Mouse (Mus musculus) left cerebral cortex, postnatal 25 days (tissue): ENCODE results near the gene Abca4. TPM values are rescaled to one million over a fixed set of nuclear protein-coding genes. Genes with fewer than 3 reads are reported as not detected.

Source experiments
- DNase-seq, 2 experiments: peaks; one replicate each; pipeline ENCODE4 v3.0.0; 2022; ENCODE audit warnings: low spot score in 2 of 2, mixed read lengths in 1 of 2
- intact Hi-C: fragments of 180-260 bp; cut with DNase I; formaldehyde crosslinking; loops from one replicate; pipeline ENCODE4 v1.15.1; 2025
- total RNA-seq, 2 experiments: library from RNA; stranded (reverse); gene quantifications; 2 replicates each; pipeline ENCODE4 v1.2.3; 2021

Abca4 gene
- total RNA-seq, 2 experiments from 2014 or later, result 2.8 to 3.4 TPM

DNA sequence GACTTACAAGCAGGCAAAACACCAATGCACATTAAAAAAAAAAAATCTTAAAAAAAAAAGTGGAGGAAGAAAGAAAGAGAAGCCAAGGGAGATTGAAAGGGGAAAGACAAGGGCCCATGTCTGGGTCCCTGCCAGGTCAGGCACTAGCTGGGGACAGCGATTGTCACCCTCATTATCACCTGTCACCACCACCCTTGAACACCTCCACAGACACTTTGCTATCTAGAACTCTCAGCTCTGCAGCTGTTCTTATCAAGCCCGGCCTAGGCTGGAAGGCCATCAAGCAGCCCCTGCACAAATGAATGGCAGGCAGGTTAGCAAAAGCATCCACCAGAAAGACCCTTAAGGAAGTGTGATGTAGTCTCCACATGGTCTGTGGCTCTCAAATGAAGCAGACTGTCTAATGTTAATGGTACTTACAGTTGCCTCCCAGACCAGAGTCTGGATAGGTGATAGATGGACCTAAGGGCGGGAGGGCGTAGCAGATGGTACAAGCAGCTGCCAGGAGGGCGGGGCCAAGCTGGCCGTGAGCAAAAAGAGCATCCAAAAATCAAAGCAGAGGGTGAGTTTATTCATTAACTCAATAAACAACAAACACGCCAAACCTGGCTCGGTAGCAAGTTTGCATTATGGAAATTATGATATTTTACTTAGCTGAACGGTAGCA lies 98.1 kb downstream of the Abca4 start:
- DNase-seq, result no peak
- intact Hi-C loops, result no loop called here

DNA sequence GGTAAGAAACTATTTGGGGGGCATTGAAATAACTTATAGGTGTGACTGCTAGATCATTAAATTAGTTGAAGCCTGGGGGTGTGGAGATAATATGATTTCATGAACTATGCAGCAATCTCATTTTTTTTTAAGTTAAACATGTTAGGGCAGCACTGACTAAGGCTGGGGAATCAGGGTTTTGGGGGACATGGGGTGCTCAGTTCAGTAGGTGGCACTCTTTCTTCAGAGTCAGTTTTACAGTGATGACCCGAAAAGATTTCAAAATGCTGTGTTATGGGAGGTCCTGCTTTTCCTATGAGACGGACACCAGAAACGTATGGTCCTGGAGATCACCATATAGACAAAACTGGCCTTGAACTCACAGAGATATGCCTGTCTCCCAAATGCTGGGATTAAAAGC lies 99.2 kb downstream of the Abca4 start:
- DNase-seq, result no peak
- intact Hi-C loops, result no loop called here

DNA sequence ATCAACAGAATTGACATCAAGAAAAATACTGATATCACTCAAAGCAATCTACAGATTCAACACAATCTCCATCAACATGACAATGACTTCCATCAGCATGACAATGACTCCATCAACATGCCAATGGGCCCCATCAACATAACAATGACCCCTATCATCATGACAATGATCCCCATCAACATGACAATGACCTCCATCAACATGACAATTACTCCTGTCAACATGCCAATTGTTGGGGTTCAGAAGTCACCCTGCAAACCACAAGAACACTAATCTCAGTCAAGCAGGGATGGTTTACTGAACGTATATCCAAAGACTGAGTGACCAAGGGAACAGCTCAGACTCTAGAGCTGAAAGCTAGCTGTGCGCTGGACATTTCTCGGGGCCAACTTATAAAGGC lies 101.2 kb downstream of the Abca4 start:
- intact Hi-C loops, result no loop called here
- no peak for DNase-seq

DNA sequence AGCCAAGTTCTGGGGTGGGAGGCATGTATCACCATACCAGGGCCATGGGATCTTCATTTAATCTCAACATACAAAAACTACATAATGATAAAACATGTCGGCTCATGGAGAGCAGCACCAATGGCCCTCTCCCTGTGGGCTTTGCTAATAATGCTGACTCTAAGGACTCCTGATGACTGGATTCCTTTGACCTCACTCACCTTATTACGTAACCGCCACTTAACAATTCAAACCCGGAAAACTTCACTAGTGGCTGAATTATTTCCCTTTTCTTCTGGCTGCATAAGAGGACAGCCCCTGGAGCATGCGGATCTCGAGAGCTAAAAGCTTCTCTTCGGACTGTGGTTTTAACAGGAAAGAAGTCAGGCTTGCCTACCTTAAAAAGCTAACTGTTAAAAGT lies 106.6 kb downstream of the Abca4 start:
- intact Hi-C loops, result no loop called here
- no peak for DNase-seq

DNA sequence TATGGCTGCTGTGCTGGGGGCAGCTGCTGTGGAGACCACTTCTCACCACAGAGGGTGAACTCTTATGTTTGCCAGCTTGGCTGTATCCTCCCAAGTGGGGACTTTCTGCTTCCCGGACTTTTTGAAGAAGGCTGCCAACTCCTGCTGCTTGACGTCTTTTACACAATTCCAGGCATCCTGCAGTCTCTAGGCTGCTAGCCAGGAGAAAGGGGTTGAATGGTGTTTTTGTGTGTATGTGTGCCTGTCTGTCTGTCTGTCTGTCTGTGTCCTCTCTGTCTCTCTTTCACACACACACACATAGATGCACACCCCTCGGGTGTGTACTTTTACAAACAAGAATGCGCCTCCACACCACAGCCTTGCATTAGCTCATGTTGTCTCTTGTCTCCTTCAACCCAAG lies 108.2 kb downstream of the Abca4 start:
- intact Hi-C loops, result no loop called here
- DNase-seq, result peak in 1 of 2 experiments; percentile 26

DNA sequence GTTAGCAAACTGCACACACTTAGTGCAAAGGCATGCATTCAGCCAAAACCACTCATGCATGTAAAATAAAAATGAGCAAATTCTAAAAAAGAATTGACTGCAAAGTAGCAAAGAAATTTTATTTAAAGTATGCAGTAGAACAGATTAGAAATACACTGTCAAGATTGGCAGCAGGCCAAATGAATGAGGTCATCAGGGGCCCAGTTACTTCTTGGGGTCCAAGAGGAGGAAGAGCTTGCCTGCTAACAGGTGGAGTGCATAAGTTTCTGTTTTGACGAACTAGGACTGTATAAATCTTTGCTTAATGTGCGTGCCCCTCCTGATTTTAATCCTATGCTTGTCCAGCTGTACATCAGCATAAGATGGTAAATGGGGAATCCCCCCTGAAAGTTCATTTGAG lies 109.8 kb downstream of the Abca4 start:
- intact Hi-C loops, result no loop called here
- no peak for DNase-seq

DNA sequence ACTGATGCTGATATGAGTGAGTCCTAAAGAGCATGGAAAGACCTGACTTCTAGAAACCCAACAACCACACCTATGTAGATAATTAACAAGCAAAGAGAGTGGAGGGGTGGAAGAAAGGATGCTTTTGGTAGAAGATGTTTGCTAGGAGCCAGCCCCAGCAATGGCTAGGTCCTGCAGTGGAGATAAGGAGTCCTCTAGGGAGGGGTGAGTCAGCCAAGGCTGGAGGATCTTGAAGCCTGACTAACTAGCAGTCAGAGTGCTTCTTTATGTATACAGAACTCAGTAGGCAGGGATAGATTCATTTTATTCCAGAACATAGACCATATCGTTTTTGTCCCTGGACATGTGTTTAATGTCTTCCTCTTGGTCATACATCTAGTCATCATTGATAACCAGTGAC lies 115.2 kb downstream of the Abca4 start:
- intact Hi-C loops, result no loop called here
- no peak for DNase-seq

DNA sequence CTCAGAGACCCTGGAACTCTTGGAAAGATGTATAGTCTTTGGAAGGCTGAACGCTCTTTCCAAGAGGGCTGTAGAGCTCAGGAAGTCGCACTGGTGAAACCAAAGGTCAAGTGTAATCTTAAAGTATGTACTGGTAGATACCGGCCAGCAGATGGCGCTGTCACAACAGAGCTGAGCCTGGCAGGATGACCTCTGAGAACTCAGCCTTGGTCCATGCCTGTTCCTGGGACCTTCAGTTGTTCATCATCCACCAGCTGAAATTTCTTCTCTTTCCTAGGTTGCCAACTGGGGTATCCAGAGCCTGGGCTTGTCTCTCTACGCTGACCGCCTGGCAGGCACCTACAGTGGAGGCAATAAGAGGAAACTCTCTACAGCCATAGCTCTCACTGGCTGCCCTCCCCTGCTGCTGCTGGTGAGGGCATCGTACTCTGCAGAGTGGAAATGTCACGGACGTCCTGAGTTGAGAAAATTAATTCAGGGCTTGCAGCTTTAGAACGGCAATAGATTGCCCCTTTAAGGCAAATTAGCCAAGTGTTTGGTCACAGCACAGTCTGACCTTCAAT lies 125.5 kb downstream of the Abca4 start:
- intact Hi-C loops, result loop anchor here (2.0 kb wide), 1 partner anchor 75 kb away; the partner anchor contains the start of gene Gclm
- DNase-seq, result peak; percentile 18 to 20

DNA sequence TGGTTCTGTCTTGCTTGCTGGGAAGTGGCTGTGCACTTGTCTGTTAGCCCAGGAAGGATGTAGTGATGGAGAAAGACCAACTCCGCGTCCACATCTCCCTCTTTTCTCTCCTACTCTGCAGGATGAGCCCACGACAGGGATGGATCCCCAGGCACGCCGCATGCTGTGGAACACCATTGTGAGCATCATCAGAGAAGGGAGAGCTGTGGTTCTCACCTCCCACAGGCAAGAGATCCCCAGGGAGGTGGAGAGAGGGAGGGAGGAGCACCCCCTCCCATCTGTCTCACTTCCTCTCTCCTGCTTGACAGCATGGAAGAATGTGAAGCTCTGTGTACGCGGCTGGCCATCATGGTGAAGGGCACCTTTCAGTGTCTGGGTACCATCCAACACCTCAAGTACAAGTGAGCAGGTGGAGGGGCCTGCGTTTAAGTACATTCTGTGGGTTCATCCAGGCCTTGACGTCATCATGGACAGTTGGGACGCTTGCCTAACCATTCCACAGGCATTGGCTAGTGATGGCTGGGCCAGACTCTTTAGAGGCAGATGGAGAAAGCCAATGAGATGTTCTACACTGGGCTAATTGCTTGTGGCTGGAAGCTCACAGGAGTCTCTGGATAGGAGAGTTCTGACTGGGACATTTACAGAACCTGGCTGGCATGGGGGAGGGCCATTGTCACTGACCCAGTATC lies 126.5 kb downstream of the Abca4 start:
- intact Hi-C loops, result loop anchor here (2.0 kb wide), 1 partner anchor 74 kb away; the partner anchor contains the start of gene Gclm
- peak; percentile 46 to 92 for DNase-seq

DNA sequence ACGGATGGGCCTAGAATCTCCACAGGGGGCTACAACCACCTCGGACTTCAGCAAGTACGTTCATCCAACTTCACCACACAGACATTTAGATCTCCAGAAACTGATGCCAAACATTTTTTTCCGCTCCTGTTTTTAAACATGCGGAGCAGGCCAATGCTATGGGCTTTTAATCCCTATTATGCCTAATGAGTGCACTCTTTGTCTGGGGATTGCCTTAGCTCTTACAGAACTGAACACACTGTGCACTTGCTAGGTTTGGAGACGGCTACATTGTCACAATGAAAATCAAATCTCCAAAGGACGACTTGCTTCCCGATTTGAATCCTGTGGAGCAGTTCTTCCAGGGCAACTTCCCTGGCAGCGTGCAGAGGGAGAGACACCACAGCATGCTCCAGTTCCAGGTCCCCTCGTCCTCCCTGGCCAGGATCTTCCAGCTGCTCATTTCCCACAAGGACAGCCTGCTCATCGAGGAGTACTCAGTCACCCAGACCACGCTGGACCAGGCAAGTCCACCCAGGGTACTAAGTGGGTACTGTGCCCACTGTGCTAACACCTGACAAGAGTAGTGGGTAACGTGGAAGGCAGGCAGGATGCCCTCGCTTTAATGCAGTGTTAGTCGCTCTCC lies 129.4 kb downstream of the Abca4 start:
- DNase-seq, result no peak
- intact Hi-C loops, result no loop called here

DNA sequence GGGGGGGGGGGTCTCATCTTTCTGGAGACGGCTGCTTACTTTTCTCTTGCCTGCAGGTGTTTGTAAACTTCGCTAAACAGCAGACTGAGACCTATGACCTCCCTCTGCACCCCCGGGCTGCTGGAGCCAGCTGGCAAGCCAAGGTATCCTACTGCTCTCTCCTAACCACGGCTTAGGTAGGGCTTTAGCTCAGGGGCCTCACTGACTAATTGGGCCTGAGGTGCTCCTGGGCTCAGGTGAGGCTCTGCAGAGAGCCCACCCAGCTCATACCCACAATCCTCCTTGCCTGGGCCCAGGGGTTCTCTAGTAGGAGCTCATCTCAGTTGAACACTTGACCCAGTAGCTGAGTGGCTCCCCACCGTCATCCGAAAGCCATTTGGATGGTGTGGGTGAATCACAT lies 131.8 kb downstream of the Abca4 start:
- DNase-seq, result no peak
- intact Hi-C loops, result no loop called here

DNA sequence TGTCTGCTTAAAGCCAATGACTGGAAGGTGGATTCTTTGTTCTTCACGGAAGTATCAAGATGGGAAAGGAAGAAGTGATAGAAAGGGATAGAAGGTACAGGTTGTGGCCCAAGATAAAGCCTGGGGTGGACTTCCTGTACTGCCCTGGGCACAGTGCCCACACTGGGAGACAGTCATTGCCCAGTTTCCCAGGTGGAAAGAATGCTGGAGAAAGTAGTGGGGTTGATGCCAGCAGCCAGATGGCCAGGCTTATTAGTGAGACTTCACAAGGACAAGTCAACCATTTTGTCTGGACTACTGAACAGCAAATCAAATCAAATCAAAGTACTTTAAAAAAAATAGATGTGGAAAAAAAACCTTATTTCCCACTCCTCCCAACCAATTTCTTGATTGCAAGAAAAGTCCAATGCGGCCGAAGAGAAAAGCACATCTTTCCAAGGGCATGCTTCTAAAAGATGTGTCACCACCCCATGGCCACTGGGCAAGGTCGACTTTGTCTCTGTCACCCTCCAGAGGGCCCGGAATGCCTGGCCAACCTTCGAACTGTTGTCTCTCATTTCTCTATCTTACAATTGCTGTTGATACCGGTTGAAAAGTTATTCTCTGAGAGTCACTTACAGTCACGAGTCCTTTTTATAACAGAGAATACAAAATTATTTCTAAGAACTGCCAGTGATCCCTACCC lies 132.6 kb downstream of the Abca4 start:
- intact Hi-C loops, result no loop called here
- DNase-seq, result no peak

DNA sequence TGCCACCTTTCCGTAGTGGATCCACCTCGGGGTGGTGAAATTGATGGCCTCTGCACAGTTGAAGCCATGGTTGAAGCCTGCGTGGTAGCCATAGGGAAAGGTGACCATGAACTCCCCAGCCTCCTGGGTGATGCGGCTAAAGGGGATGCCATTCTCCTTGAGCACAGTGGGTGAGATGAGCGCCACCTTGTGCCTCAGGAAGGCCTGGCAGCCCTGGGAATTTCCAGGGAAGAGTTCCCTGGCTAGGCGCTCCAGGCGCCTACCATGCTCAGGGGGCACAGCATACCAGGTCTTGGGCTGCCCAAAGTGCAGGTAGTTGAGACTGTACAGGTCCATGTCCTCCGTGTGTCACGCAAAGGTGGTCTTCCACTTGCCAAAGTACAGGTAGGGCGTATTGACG lies 139.9 kb downstream of the Abca4 start:
- intact Hi-C loops, result no loop called here
- no peak for DNase-seq

DNA sequence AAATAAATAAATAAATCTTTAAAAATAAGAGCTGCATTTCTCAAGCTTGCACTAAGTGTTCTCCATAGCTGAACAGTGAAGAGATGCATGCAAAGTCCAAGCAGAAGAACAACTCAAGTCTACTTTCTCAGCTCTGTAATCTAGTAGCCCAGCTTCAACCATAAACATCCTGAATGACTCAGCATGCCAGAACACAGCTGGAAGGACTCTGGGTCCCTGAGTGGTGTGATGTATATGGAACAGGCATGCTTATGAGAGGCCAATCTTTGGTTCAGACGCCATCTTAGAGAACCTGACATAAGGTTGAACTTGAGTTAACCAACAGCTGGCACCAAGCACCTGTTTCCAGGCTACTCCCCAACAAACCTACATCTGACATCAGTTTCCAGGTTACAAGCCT lies 142.7 kb downstream of the Abca4 start:
- DNase-seq, result no peak
- intact Hi-C loops, result no loop called here

DNA sequence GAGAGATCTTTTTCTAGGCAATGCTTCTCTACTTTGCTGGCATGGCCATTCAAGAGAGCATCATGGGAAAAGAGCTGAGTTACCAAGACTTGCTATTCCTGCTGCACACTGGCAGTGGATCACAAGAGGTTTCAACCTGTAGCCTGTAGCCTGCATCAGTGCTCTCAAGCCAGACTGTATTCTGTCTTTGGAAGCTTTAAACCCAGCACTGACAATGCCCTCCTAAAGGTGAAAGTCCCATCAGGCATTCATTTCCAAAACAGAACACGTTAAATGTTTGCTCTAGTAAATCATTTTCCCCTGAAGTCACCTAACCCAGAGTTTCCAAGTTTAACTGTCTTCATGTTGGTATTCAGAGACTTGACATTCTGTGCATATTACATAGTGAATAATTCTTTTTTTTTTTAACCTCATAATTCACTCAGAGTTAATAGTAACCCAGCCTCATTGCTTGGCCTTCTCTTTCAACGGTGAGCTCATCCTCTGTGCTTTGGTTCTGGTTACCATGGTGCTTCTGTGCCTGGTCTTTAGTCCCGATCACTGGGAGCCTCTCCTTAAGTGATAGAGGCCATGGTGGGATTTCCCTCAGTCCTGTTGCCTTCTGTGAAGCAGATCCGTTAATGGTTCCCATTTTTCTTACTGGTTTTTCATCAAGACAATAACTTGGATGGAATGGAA lies 152.5 kb downstream of the Abca4 start:
- DNase-seq, result no peak
- intact Hi-C loops, result no loop called here

DNA sequence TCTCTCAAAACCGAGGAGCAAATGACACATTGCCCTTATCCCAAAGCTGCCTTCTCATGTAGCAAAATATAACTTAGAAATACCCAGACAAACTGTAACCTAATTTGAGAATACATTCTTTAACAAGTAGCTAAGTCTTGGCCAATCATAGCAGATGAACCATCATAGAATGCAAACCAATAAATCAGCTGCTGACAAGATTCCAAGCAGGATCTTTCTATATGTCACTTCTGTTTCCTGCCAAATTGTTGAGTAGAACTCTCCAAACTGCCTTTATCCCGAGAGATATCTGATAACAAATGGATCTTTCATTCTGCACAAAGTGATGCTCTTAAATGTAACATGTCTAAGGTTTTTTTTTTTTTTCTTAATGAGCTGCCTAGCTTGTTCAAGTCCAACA lies 154.3 kb downstream of the Abca4 start:
- DNase-seq, result no peak
- intact Hi-C loops, result no loop called here

DNA sequence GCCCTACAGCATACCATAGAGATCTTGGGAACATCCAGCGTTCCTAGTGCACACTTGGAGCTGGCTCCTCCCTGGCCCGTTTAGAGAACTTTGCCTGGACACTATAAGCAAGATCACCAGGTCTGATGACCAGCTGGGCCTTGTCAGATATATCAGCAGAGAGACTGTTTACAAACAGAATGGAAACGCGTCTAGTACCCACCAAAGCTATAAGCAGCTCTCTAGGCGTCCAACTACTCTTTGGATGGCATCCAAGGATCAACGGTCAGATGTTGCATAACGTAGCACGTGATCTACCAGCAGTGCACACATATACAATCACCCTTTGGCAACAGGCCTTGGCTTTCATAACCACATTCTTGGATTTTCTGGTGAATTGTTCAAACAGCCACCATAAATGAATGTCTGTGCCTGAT lies 154.7 kb downstream of the Abca4 start:
- intact Hi-C loops, result no loop called here
- no peak for DNase-seq

DNA sequence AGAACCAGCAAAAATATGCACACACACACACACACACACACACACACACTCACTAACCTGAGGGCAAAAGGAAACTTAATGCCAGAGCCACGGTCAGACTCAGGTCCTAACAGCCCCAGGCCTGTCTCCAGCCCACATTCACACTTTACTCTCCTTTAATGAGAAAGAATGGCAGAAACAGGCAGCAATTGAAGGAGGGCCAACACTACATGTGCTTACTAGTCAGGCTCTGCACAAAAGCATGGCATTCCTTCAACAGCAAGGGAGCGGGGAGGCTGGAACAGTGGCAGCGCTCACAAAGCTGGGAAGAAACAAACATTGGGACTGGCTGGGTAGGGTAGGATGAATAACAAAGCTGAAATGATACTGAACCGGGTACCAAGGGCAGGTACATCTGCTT lies 155.4 kb downstream of the Abca4 start:
- intact Hi-C loops, result no loop called here
- DNase-seq, result no peak

DNA sequence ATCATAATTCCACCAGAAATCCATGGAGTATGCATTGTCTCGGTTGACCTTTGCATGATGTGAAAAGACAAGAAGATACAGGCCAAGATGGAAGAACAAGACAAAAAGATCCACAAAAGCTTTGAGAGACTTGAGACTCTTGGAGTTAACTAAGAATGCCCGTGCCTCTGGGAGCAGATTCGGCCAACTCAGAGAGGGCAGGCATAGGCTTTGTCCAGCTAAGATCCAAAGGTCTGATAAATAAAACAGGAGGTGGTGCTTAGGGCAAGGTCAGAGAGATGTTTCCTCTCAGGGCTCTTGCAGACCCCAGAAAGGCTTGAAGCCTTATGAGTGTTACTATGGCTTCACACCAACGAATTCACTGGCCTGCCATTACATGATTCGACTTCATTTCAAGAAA lies 155.8 kb downstream of the Abca4 start:
- intact Hi-C loops, result no loop called here
- no peak for DNase-seq

DNA sequence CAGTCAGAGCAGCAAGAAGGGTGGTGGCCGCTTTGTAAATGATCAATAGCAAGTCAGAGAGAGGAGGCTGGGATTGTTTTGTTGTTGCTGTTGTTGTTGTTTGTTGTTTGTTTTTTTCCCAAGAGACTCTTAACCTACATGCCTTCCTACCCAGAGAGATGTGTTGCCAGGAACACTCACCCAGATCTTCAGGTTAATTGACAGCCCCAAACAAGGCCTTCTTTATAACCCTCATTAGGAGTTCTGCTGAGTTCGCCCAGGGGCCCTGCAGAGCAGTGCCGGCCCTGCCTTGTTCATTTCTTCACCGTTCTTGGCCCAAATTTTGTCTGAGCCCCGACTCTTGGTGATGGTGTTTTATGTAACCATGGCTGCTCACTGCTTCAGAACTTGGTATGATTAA lies 156.2 kb downstream of the Abca4 start:
- DNase-seq, result peak in 1 of 2 experiments; percentile 10
- intact Hi-C loops, result no loop called here
